Mouse (Mus musculus): ENCODE data around the gene Teddm1a. TPM values are rescaled to one million over a fixed set of nuclear protein-coding genes. Genes with fewer than 3 reads are reported as not detected.
"Not testable (repeated sequence)": the region's sequence is repeated elsewhere in the genome, so short reads cannot be mapped to it uniquely, and the experiment has no call there.

Teddm1a gene
- polyA plus RNA-seq, 1 experiment from 2014 or later: not detected

GRCm38 (mm10) chr1:153874045-153874444 lies 17.5 kb upstream of the Teddm1a start, which contains the start of gene Teddm1b:
Gene Teddm1b (plus strand): TSS chr1:153874345.
- no peaks in the 10 kb centered on the region for H3K4me1 ChIP-seq (ENCODE audit: insufficient read depth)
- H3K27ac ChIP-seq (ENCODE audit: low read depth): no peak within 1 kb of the TSS
- no peak within 1 kb of the TSS for H3K4me3 ChIP-seq (ENCODE audit: low read depth, low read length)
- no peak within 1 kb of the TSS for H3K9ac ChIP-seq (replicated peaks)
- H3K9me3 ChIP-seq (ENCODE audit: low read length): no peaks in the 10 kb centered on the region
- DNase-seq (no peak), ATAC-seq (no peak)
- 79% methylated on average over 6 of the region's 6 CpGs for WGBS (ENCODE audit: insufficient replicate concordance)
- no peak within 1 kb of the TSS for H3K4me2 ChIP-seq (ENCODE audit: low read depth, low read length)
- H3K36me3 ChIP-seq (replicated peaks; ENCODE audit: insufficient read depth, low read length): no peaks in the 10 kb centered on the region
- no peaks in the 10 kb centered on the region for H3K27me3 ChIP-seq (ENCODE audit: insufficient read depth, low read length)
- TF ChIP-seq EP300 (IDR thresholded peaks at IDR 0.05; ENCODE audit: low read depth) (no peak), CTCF (IDR thresholded peaks at IDR 0.05; ENCODE audit: low read depth) (no peak)

DNA sequence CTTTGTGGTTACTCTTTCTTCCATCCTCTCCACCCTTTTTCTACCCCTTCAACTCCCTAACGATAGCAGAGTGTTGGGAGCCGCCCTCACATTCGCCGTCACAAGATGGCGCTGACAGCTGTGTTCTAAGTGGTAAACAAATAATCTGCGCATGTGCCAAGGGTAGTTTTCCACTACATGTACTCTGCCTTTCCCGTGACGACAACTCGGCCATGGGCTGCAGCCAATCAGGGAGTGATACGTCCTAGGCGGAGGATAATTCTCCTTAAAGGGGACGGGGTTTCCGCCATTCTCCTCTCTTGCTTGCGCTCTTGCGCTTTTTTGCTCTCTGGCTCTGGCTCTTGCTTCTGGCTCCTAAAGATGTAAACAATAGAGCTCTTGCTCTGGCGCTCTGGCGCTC lies 11.2 kb upstream of the Teddm1a start:
- not testable (repeated sequence) for H3K9me3 ChIP-seq (ENCODE audit: low read length); DNase-seq; H3K27ac ChIP-seq (ENCODE audit: low read depth); H3K36me3 ChIP-seq (replicated peaks; ENCODE audit: insufficient read depth, low read length); H3K9ac ChIP-seq (replicated peaks); H3K4me3 ChIP-seq (ENCODE audit: low read depth, low read length); H3K27me3 ChIP-seq (ENCODE audit: insufficient read depth, low read length); ATAC-seq; H3K4me1 ChIP-seq (ENCODE audit: insufficient read depth); H3K4me2 ChIP-seq (ENCODE audit: low read depth, low read length)
- 90% methylated on average over 17 of the region's 17 CpGs for WGBS (ENCODE audit: insufficient replicate concordance)

DNA sequence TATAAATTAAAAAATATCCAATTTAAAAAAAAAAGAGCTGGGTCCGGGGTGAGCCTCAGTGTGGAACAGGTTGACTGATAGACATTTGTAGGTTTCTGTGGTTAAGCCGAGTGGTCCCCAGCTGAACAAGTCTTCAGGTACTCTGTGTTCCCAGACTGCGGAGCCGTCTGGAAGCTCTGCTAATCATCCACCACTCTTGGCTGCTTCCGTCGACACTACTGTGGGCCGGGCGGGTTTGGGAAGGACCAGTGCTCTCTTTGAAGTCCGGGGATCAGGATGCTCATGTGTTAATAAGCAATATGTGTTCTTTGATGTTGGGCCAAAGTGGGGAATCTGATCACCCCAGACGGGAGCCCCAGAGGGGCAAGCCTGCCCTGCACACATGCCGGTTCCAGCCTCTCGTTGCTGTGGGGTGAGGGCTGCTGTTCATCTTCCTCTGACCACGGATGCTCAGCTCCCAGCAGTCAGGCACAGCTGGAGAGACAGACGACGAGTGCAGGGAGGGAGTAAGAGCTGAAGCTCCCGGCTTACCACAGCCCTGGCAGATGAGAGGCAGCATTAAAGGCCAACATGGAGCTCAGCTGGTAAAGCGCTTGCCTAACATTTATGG lies 5.4 kb upstream of the Teddm1a start:
- DNase-seq (no peak), ATAC-seq (no peak)
- Histone ChIP-seq H3K27me3 (ENCODE audit: insufficient read depth, low read length) (no peaks in the 10 kb centered on the region), H3K27ac (ENCODE audit: low read depth) (no peak overlapping the region), H3K36me3 (replicated peaks; ENCODE audit: insufficient read depth, low read length) (no peaks in the 10 kb centered on the region), H3K4me2 (ENCODE audit: low read depth, low read length) (no peak overlapping the region), H3K9ac (replicated peaks) (no peak overlapping the region), H3K9me3 (ENCODE audit: low read length) (no peaks in the 10 kb centered on the region), H3K4me3 (ENCODE audit: low read depth, low read length) (no peak overlapping the region), H3K4me1 (ENCODE audit: insufficient read depth) (no peaks in the 10 kb centered on the region)
- WGBS (ENCODE audit: insufficient replicate concordance): 56% methylated on average over 17 of the region's 17 CpGs
- TF ChIP-seq EP300 (IDR thresholded peaks at IDR 0.05; ENCODE audit: low read depth): no peak
- TF ChIP-seq CTCF (IDR thresholded peaks at IDR 0.05; ENCODE audit: low read depth): no peak

- DNase-seq (no peak), ATAC-seq (no peak)
- no peaks in the 10 kb centered on the region for H3K27me3 ChIP-seq (ENCODE audit: insufficient read depth, low read length)
- no peak overlapping the region for H3K27ac ChIP-seq (ENCODE audit: low read depth)
- H3K36me3 ChIP-seq (replicated peaks; ENCODE audit: insufficient read depth, low read length): no peaks in the 10 kb centered on the region
- H3K9ac ChIP-seq (replicated peaks): no peak overlapping the region
- H3K4me3 ChIP-seq (ENCODE audit: low read depth, low read length): no peak overlapping the region
- 87% methylated on average over 10 of the region's 10 CpGs for whole genome bisulfite sequencing (ENCODE audit: insufficient replicate concordance)
- H3K4me1 ChIP-seq (ENCODE audit: insufficient read depth): no peaks in the 10 kb centered on the region
- no peaks in the 10 kb centered on the region for H3K9me3 ChIP-seq (ENCODE audit: low read length)
- TF ChIP-seq EP300 (IDR thresholded peaks at IDR 0.05; ENCODE audit: low read depth) (no peak), CTCF (IDR thresholded peaks at IDR 0.05; ENCODE audit: low read depth) (no peak)
- H3K4me2 ChIP-seq (ENCODE audit: low read depth, low read length): no peak overlapping the region
Observed at GRCm38 (mm10) chr1:153890121-153890520, 1.4 kb upstream of the Teddm1a start.

GRCm38 (mm10) chr1:153893746-153894145 lies 2.2 kb downstream of the Teddm1a start:
- no peak for DNase-seq
- 40% methylated on average over 2 of the region's 2 CpGs for WGBS (ENCODE audit: insufficient replicate concordance)
- Histone ChIP-seq H3K4me3 (ENCODE audit: low read depth, low read length) (no peak overlapping the region), H3K27ac (ENCODE audit: low read depth) (no peak overlapping the region), H3K9ac (replicated peaks) (no peak overlapping the region), H3K36me3 (replicated peaks; ENCODE audit: insufficient read depth, low read length) (no peaks in the 10 kb centered on the region), H3K9me3 (ENCODE audit: low read length) (no peaks in the 10 kb centered on the region), H3K4me2 (ENCODE audit: low read depth, low read length) (no peak overlapping the region), H3K4me1 (ENCODE audit: insufficient read depth) (peaks cover 9% of the 10 kb centered on the region), H3K27me3 (ENCODE audit: insufficient read depth, low read length) (no peaks in the 10 kb centered on the region)
- TF ChIP-seq CTCF (IDR thresholded peaks at IDR 0.05; ENCODE audit: low read depth) (no peak), EP300 (IDR thresholded peaks at IDR 0.05; ENCODE audit: low read depth) (no peak)
- ATAC-seq: no peak

DNA sequence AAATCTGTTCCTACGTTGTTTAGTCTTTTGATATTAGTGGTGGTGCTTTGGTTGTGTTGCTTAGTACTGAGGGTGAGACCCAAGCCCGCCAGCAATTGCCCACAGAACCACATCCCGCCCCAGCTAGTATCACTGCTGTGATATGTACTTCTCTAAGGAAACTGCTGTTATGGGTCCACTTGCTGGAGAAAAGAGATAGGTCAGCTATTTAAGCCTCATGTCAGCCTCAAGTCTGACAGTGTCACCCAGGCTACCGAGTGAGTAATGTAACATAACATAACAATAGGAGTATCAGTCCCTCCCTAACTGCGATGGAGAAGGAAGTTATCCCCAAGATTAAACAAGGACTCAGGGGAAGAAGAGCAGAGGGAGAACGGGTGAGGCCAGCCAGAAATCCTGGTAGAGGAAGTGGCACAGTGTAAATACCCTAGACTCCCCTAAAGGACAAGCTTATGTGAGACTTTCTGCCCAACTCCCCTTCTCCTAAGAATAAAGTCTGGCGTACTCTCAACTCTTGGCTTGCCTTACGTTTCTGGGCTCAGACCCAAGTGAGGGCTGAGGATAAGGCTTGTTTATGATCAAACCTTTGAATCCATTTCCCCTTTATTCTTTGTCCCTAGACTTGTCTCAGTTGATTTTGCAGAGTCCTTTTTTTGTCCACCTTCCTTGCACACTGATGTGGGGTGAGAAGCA lies 2.8 kb downstream of the Teddm1a start:
- WGBS (ENCODE audit: insufficient replicate concordance): 40% methylated on average over 8 of the region's 8 CpGs

More for the DNA sequence above, 2.8 kb downstream of the Teddm1a start:
- no peak for TF ChIP-seq CTCF (IDR thresholded peaks at IDR 0.05; ENCODE audit: low read depth)
- no peak for TF ChIP-seq EP300 (IDR thresholded peaks at IDR 0.05; ENCODE audit: low read depth)
- ATAC-seq (no peak), DNase-seq (no peak)
- no peak overlapping the region for H3K4me3 ChIP-seq (ENCODE audit: low read depth, low read length)
- H3K4me2 ChIP-seq (ENCODE audit: low read depth, low read length): no peak overlapping the region
- no peak overlapping the region for H3K9ac ChIP-seq (replicated peaks)
- no peaks in the 10 kb centered on the region for H3K9me3 ChIP-seq (ENCODE audit: low read length)
- no peak overlapping the region for H3K27ac ChIP-seq (ENCODE audit: low read depth)
- no peaks in the 10 kb centered on the region for H3K27me3 ChIP-seq (ENCODE audit: insufficient read depth, low read length)
- H3K4me1 ChIP-seq (ENCODE audit: insufficient read depth): peaks cover 10% of the 10 kb centered on the region
- H3K36me3 ChIP-seq (replicated peaks; ENCODE audit: insufficient read depth, low read length): no peaks in the 10 kb centered on the region

Data from liver, postnatal 0 days (tissue).